Mouse (Mus musculus): ENCODE results near the gene Gm20441.

The Gm20441 gene

GRCm38 (mm10) chr10:75780769-75781578 is at the start of gene Gm20441, which contains the start of gene Gstt3:
Gene Gm20441, minus strand, starts transcription at chr10:75780954.
Gene Gstt3, minus strand, starts transcription at chr10:75781414.
- in situ Hi-C loops (cut with MseI, MboI), result no loop called here

DNA sequence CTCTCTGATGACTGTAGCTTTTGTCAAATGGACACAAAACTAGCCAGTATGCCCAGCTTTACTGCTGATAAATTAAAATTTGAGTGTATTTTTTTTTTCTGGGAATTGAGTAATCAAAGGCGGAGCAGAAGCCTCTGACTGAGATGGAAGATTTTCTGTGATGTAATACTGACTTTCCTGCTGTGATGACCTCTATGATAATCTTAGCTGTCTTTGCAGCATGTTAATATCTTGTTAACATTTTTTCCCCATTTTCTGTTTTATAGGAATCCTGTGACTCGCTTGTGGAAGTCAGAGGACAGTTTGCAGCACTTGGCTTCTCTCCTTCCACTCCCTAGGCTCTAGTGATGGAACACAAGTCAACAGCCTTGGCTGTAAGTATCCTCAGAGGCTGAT is 49.5 kb upstream of the Gm20441 start:
- in situ Hi-C loops (cut with MseI, MboI), result no loop called here

DNA sequence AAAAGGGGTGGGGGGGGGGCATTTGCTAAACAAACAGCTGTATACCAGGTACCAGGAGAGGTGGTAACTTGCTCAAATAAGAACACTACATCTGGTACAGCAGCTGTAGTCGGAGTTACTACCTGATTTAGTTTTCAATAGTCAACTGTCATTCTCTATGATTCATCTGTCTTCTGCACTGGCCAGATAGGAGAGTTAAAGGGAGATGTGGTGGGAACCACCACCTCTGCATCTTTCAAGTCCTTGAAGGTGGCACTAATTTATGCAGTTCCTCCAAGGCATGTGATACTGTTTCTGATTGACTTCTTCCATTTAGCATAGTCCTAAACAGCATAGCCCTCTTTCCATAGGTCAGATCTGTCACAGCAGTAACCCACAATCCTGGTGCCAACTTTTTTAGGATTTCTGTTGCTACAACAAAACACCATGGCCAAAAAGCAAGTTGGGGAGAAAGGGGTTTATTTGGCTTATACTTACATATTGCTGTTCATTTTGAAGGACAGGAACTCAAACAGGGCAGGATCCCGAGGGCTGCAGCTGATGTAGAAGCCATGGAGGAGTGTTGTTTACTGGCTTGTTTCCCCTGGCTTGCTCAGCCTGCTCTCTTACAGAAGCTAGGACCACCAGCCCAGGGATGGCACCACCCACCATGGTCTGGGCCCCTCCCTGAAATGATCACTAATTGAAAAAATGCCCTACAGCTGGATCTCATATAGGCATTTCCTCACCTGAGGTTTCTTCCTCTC is 48.9 kb upstream of the Gm20441 start:
- in situ Hi-C loops (cut with MseI, MboI), result no loop called here

GRCm38 (mm10) chr10:75828500-75828931 is 47.8 kb upstream of the Gm20441 start:
- in situ Hi-C loops (cut with MseI, MboI), result no loop called here

- in situ Hi-C loops (cut with MseI, MboI), result no loop called here
These were observed 47.1 kb upstream of the Gm20441 start for GRCm38 (mm10) chr10:75827668-75828360.

DNA sequence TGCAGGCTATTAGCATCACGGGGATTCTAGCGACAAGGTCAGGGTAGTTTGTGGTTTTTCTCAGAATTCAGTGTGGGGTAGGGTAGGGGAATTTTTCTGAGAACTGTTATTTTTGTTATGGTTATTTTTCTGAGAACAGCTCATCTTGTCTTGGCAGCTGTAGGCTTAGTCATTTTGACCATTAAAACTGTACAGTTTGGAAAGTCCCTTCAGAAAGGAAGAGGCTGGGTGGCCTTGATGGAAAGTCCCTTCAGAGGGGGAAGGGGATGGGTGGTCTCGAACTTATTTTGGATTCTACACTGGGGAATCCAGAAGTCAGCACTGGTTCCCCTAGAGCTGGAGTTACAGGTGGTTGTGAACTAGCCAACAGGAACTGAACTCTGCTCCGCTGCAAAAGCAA is 43.8 kb upstream of the Gm20441 start:
- in situ Hi-C loops (cut with MseI, MboI), result no loop called here

DNA sequence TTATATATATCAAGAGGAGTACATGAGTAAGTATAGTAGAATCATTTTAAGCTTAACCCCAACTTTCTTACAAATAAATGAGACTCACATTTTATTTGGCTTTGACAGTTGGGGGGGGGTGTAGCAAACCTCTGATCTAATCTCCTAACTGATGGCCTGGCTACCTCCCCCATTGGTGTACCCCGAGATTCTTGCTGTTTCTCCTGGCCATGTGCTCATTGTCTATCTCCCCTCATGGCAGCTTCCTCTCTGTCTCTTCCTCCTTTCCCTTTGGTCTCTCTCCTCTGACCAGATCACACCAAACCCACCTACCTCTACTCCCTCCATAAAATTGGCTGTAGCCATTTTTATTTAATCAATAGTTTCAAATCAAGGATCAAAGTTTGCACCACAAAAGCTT is 43.0 kb upstream of the Gm20441 start:
- in situ Hi-C loops (cut with MseI, MboI), result no loop called here

- in situ Hi-C loops (cut with MseI, MboI), result no loop called here
These were observed 41.7 kb upstream of the Gm20441 start, which contains the start of gene Gstt4 for GRCm38 (mm10) chr10:75822443-75822842. Gene Gstt4, minus strand, starts transcription at chr10:75822543.

DNA sequence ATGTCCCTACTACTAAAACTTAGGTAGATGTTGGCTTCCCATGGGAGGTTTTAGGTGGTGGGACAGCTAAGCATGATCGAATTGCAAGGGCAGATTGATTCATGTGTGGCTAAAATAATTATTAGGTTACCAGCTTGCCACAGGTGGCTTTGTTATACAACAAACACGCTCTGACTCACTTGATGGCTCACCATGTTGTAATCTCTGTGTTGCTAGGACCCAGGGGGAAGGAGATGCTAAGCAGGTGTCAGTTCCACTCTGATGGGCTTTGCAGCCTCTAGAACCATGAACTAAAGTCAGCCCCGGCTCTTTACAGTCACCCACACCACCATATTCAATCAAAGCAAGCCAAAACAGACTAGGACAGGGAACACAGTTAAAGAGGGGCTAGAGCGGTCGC is 39.1 kb upstream of the Gm20441 start:
- in situ Hi-C loops (cut with MseI, MboI), result no loop called here

- in situ Hi-C loops (cut with MseI, MboI), result no loop called here
These were observed 37.9 kb upstream of the Gm20441 start for GRCm38 (mm10) chr10:75818641-75819040.

DNA sequence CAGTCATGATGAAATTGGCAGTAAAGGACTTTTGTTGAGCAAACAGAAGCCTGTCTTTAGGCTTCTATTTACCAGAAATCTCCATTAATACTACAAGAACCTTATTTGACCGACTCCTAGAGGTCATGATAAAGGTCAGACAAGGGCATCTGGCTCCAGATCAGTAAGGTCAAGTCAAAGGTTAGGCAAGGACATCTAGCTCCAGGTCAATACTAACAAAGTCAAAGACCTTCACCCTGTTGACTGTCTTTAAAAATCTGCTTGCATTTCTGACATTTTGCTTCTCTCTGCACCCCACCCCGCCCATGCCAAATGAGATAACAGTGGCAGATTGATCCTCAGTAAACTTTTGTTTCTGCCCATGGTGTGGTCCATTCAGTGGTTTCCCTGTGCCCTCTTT is 23.5 kb upstream of the Gm20441 start:
- in situ Hi-C loops (cut with MseI, MboI), result no loop called here

GRCm38 (mm10) chr10:75798176-75798696 is 17.5 kb upstream of the Gm20441 start, which contains the start of gene Gstt1:
Gene Gstt1, minus strand, starts transcription at chr10:75798584.
- in situ Hi-C loops (cut with MseI, MboI), result no loop called here

GRCm38 (mm10) chr10:75797619-75798175 is 16.9 kb upstream of the Gm20441 start:
- in situ Hi-C loops (cut with MseI, MboI), result no loop called here

GRCm38 (mm10) chr10:75796731-75797516 is 16.2 kb upstream of the Gm20441 start:
- in situ Hi-C loops (cut with MseI, MboI), result no loop called here

DNA sequence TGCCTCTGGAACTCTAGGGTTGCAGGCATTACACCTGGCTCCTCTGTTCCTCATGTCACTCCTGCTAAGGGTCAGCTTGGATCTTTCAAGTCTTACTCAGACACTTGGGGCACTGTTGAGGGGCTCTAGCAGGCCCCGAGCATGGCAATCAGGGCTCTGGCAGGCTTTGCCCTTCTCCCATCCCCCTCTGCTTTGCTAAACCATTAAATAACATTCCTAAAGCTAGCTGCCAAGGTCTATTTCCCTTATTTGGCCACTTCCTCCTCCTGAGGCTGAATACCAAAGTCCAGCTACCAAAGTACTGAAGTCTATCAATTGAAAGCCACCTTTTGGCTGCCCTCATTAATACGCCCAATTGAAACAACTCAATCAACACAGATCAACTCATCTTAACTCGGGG is 14.1 kb upstream of the Gm20441 start:
- in situ Hi-C loops (cut with MseI, MboI), result no loop called here

DNA sequence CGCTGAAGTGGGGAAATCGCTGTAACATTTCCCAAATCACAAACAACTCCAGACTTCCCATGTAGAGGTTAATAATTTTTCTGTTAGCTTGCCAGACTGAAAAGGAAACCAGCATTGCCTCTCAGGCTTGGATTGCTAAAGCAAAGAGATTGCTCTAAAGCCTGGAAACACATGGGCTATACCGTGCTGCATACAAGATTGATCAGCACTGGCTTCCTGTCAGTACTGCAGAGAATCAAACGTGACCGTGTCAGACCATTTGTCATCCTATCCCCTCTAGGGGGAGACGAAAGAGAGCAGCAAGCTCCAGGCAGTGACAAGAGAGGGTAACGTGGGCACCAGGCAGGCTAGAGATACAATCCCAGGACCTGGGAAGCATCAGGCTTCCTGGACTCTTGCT is 10.0 kb upstream of the Gm20441 start:
- in situ Hi-C loops (cut with MseI, MboI), result no loop called here

- in situ Hi-C loops (cut with MseI, MboI), result no loop called here
These were observed 9.1 kb upstream of the Gm20441 start for GRCm38 (mm10) chr10:75789841-75790240.

- in situ Hi-C loops (cut with MseI, MboI), result no loop called here
These were observed 8.5 kb upstream of the Gm20441 start for GRCm38 (mm10) chr10:75789081-75789735.

- in situ Hi-C loops (cut with MseI, MboI), result no loop called here
These were observed 7.5 kb upstream of the Gm20441 start for GRCm38 (mm10) chr10:75788277-75788676.

DNA sequence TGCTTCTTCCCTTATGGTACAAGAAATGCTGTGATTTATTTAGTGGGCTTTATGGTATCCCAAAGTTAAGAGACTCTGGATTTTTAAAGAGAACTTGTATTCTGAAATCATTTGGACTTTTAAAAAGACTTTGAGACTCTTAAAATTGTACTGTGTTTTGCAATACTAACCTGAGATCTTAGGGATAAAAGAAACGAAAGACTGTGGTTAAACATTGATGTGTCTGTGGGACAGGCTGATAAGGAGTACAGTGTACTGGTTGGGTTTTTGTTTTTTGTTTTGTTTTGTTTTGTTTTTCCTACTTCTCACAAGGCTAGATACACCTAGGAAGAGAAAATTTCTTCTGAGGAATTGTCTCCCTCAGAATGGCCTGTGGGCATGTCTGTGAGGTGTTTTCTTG is 4.7 kb upstream of the Gm20441 start:
- in situ Hi-C loops (cut with MseI, MboI), result no loop called here
